Mouse (Mus musculus) liver, adult 2 months (tissue): ENCODE results near the gene Nsa2. TPM values are rescaled to one million over a fixed set of nuclear protein-coding genes. Genes with fewer than 3 reads are reported as not detected.

Source experiments
- DNase-seq: peaks from one replicate; pipeline ENCODE4 v3.0.0-alpha.2; 2011; ENCODE audit warnings: low read depth, low spot score; ENCODE audit errors: extremely low read depth
- H3K27ac ChIP-seq: fragments of 200-500 bp; replicated peaks from 2 replicates; pipeline ENCODE4 v1.5.1; 2012; ENCODE audit warnings: low read depth, mild to moderate bottlenecking, control low read depth, inconsistent platforms, low read length; ENCODE audit not compliant: insufficient read depth
- H3K27me3 ChIP-seq: fragments of 200-500 bp; 2 replicates; pipeline ENCODE4 v1.6.1; 2012; ENCODE audit warnings: mild to moderate bottlenecking, moderate library complexity, low read length, inconsistent platforms; ENCODE audit not compliant: control insufficient read depth, insufficient read depth
- H3K36me3 ChIP-seq: fragments of 200-500 bp; 2 replicates; pipeline ENCODE4 v1.6.1; 2012; ENCODE audit warnings: low read length, inconsistent platforms; ENCODE audit not compliant: control insufficient read depth, insufficient read depth
- H3K4me1 ChIP-seq: fragments of 200-500 bp; 2 replicates; pipeline ENCODE4 v1.6.1; 2011; ENCODE audit warnings: low read length; ENCODE audit not compliant: control insufficient read depth, insufficient read depth
- H3K4me3 ChIP-seq: fragments of 200-500 bp; 2 replicates; pipeline ENCODE4 v1.5.1; 2011; ENCODE audit warnings: low read depth, mild to moderate bottlenecking, control low read depth, low read length, moderate library complexity; ENCODE audit not compliant: insufficient read depth
- H3K79me2 ChIP-seq: fragments of 200-500 bp; 2 replicates; pipeline ENCODE4 v1.6.1; 2012; ENCODE audit warnings: inconsistent platforms, mild to moderate bottlenecking, low read length, moderate library complexity; ENCODE audit not compliant: control insufficient read depth, insufficient read depth
- H3K9ac ChIP-seq: fragments of 200-500 bp; 2 replicates; pipeline ENCODE4 v1.6.1; 2012; ENCODE audit warnings: low read depth, mild to moderate bottlenecking, control low read depth, inconsistent platforms, low read length
- CTCF ChIP-seq: fragments of 200-500 bp; IDR thresholded peaks from 2 replicates; pipeline ENCODE4 v1.5.1; 2011; ENCODE audit warnings: low read depth, low read length, control low read depth
- POLR2A ChIP-seq: fragments of 200-500 bp; IDR thresholded peaks from 2 replicates; pipeline ENCODE4 v1.6.1; 2011; ENCODE audit warnings: low read length, control low read depth; ENCODE audit not compliant: insufficient read depth; ENCODE audit errors: extremely low read depth
- WGBS: fragments of 180-500 bp; shearing (Covaris S2); methylation state at CpG from one replicate; pipeline ENCODE4 v1.1.7; 2018; 5-methylcytosine and 5-hydroxymethylcytosine counted together
- polyA plus RNA-seq: library from polyadenylated mRNA; depleted of rRNA; stranded (reverse); fragments of >200 nt; gene quantifications from 2 replicates; pipeline ENCODE4 v1.2.3, GENCODE M21; 2012
- total RNA-seq: library from RNA; depleted of rRNA; stranded (reverse); fragments of >200 nt; gene quantifications from 2 replicates; pipeline ENCODE4 v1.2.3, GENCODE M21; 2014

The Nsa2 gene
- total and polyA plus RNA-seq, 2 experiments: 15.3 to 37.3 TPM

- no peaks in the 10 kb centered on the region for H3K27me3 ChIP-seq
- TF ChIP-seq CTCF (no peak), POLR2A (no peak)
- no peaks in the 10 kb centered on the region for H3K4me1 ChIP-seq
- H3K9ac ChIP-seq: no peak overlapping the region
- H3K79me2 ChIP-seq: no peaks in the 10 kb centered on the region
- no peak for DNase-seq
- 84% methylated on average over 7 of the region's 7 CpGs for WGBS
- H3K4me3 ChIP-seq: no peak overlapping the region
- H3K27ac ChIP-seq: no peak overlapping the region
- H3K36me3 ChIP-seq: no peaks in the 10 kb centered on the region
Observed at GRCm38 (mm10) chr13:97104996-97105395, 32.7 kb downstream of the Nsa2 start.

- Histone ChIP-seq H3K27me3 (no peaks in the 10 kb centered on the region), H3K79me2 (no peaks in the 10 kb centered on the region), H3K4me3 (no peak within 1 kb of the TSS), H3K9ac (no peak within 1 kb of the TSS), H3K4me1 (no peaks in the 10 kb centered on the region), H3K36me3 (no peaks in the 10 kb centered on the region), H3K27ac (no peak within 1 kb of the TSS)
- 78% methylated on average over 22 of the region's 22 CpGs for WGBS
- TF ChIP-seq POLR2A (no peak), CTCF (peak; percentile 42)
- peak; percentile 26 for DNase-seq
Observed at GRCm38 (mm10) chr13:97099187-97099852, 38.4 kb downstream of the Nsa2 start, which contains the start of gene Gm6169. Gene Gm6169 (minus strand): TSS chr13:97099237.

- H3K27me3 ChIP-seq: no peaks in the 10 kb centered on the region
- 72% methylated on average over 4 of the region's 4 CpGs for WGBS
- no peaks in the 10 kb centered on the region for H3K4me1 ChIP-seq
- H3K79me2 ChIP-seq: no peaks in the 10 kb centered on the region
- no peak overlapping the region for H3K27ac ChIP-seq
- TF ChIP-seq CTCF (no peak), POLR2A (no peak)
- H3K9ac ChIP-seq: no peak overlapping the region
- no peaks in the 10 kb centered on the region for H3K36me3 ChIP-seq
- no peak for DNase-seq
- H3K4me3 ChIP-seq: no peak overlapping the region
Observed at GRCm38 (mm10) chr13:97095726-97096125, 42.0 kb downstream of the Nsa2 start.

- H3K9ac ChIP-seq: no peak overlapping the region
- H3K27ac ChIP-seq: no peak overlapping the region
- H3K27me3 ChIP-seq: no peaks in the 10 kb centered on the region
- no peaks in the 10 kb centered on the region for H3K36me3 ChIP-seq
- TF ChIP-seq CTCF (no peak), POLR2A (no peak)
- no peak overlapping the region for H3K4me3 ChIP-seq
- H3K4me1 ChIP-seq: no peaks in the 10 kb centered on the region
- no peaks in the 10 kb centered on the region for H3K79me2 ChIP-seq
- no peak for DNase-seq
- WGBS: 93% methylated on average over 3 of the region's 3 CpGs
Observed at GRCm38 (mm10) chr13:97088183-97088582, 49.6 kb downstream of the Nsa2 start.

- Histone ChIP-seq H3K4me3 (no peak overlapping the region), H3K79me2 (no peaks in the 10 kb centered on the region), H3K27me3 (no peaks in the 10 kb centered on the region), H3K9ac (no peak overlapping the region), H3K36me3 (no peaks in the 10 kb centered on the region), H3K4me1 (no peaks in the 10 kb centered on the region), H3K27ac (no peak overlapping the region)
- WGBS: 94% methylated on average over 6 of the region's 6 CpGs
- TF ChIP-seq CTCF (no peak), POLR2A (no peak)
- DNase-seq: no peak
Observed at GRCm38 (mm10) chr13:97087421-97087820, 50.3 kb downstream of the Nsa2 start.

GRCm38 (mm10) chr13:97086316-97086715, 51.4 kb downstream of the Nsa2 start:
- 79% methylated on average over 9 of the region's 9 CpGs for WGBS
- Histone ChIP-seq H3K4me3 (no peak overlapping the region), H3K27me3 (no peaks in the 10 kb centered on the region), H3K79me2 (no peaks in the 10 kb centered on the region), H3K27ac (no peak overlapping the region), H3K36me3 (no peaks in the 10 kb centered on the region), H3K4me1 (no peaks in the 10 kb centered on the region), H3K9ac (no peak overlapping the region)
- TF ChIP-seq CTCF (no peak), POLR2A (no peak)
- DNase-seq: no peak
